Mouse (Mus musculus) cerebellum, adult 18-20 months (tissue): ENCODE data around the gene Rgs12.

Source experiments
- DNase-seq, 2 experiments: peaks; one replicate each; pipeline ENCODE4 v3.0.0; 2021

Gene Rgs12

GRCm38 (mm10) chr5:34948861-34949760 lies at the start of gene Rgs12:
Gene Rgs12, plus strand, starts transcription at chr5:34949445.
- peak; percentile 47 to 62 for DNase-seq

GRCm38 (mm10) chr5:34899787-34900469 lies 49.3 kb upstream of the Rgs12 start:
- no peak for DNase-seq

- DNase-seq: no peak
These were observed 46.9 kb upstream of the Rgs12 start for GRCm38 (mm10) chr5:34902371-34902770.

- DNase-seq: peak; percentile 81 to 89
These were observed 46.3 kb upstream of the Rgs12 start for GRCm38 (mm10) chr5:34902811-34903385.

GRCm38 (mm10) chr5:34904412-34904811 lies 44.8 kb upstream of the Rgs12 start:
- no peak for DNase-seq

GRCm38 (mm10) chr5:34907230-34907629 lies 42.0 kb upstream of the Rgs12 start:
- no peak for DNase-seq

- DNase-seq: no peak
These were observed 41.1 kb upstream of the Rgs12 start, which contains the start of gene Msantd1 for GRCm38 (mm10) chr5:34907910-34908725. Gene Msantd1, plus strand, starts transcription at chr5:34908012.

- no peak for DNase-seq
These were observed 40.3 kb upstream of the Rgs12 start for GRCm38 (mm10) chr5:34908726-34909633.

- no peak for DNase-seq
These were observed 39.4 kb upstream of the Rgs12 start for GRCm38 (mm10) chr5:34909634-34910503.

- DNase-seq: no peak
These were observed 38.8 kb upstream of the Rgs12 start for GRCm38 (mm10) chr5:34910504-34910815.

GRCm38 (mm10) chr5:34915801-34916200 lies 33.4 kb upstream of the Rgs12 start:
- peak; percentile 65 to 66 for DNase-seq

GRCm38 (mm10) chr5:34917234-34917655 lies 32.0 kb upstream of the Rgs12 start:
- DNase-seq: no peak

GRCm38 (mm10) chr5:34918785-34919184 lies 30.5 kb upstream of the Rgs12 start:
- no peak for DNase-seq

- DNase-seq: no peak
These were observed 26.7 kb upstream of the Rgs12 start for GRCm38 (mm10) chr5:34922531-34922930.

- no peak for DNase-seq
These were observed 25.3 kb upstream of the Rgs12 start for GRCm38 (mm10) chr5:34923920-34924319.

- DNase-seq: no peak
These were observed 24.7 kb upstream of the Rgs12 start for GRCm38 (mm10) chr5:34924519-34924918.

GRCm38 (mm10) chr5:34927648-34928047 lies 21.6 kb upstream of the Rgs12 start:
- no peak for DNase-seq

GRCm38 (mm10) chr5:34930151-34930975 lies 18.9 kb upstream of the Rgs12 start:
- DNase-seq: no peak

- no peak for DNase-seq
These were observed 18.2 kb upstream of the Rgs12 start for GRCm38 (mm10) chr5:34931091-34931490.
